Mouse (Mus musculus) lung, postnatal 0 days (tissue): ENCODE measurements around the gene Ace.

Experiments used
- CTCF ChIP-seq: IDR thresholded peaks from 2 replicates; pipeline ENCODE4 v1.5.1; 2016; ENCODE audit warnings: antibody characterized with exemption, mild to moderate bottlenecking
- EP300 ChIP-seq: IDR thresholded peaks from 2 replicates; pipeline ENCODE4 v1.6.1; 2016; ENCODE audit warnings: antibody characterized with exemption, mild to moderate bottlenecking, control low read depth

GRCm38 (mm10) chr11:105955815-105956430, 11.8 kb upstream of the Ace start:
- TF ChIP-seq EP300 (no peak), CTCF (no peak)
